Mouse (Mus musculus) CH12.LX (cell line): ENCODE results near the gene Arhgef28. TPM values are rescaled to one million over a fixed set of nuclear protein-coding genes. Genes with fewer than 3 reads are reported as not detected.

Experiments
- DNase-seq: peaks from one replicate; pipeline ENCODE4 v3.0.0-alpha.2; 2013; ENCODE audit errors: extremely low read depth
- H3K27ac ChIP-seq: 2 replicates; pipeline ENCODE4 v1.5.1; 2012; ENCODE audit warnings: low read depth, mild to moderate bottlenecking, control low read depth, moderate library complexity; ENCODE audit not compliant: insufficient read depth
- H3K27me3 ChIP-seq: replicated peaks from 2 replicates; pipeline ENCODE3; 2012; ENCODE audit warnings: inconsistent platforms
- H3K36me3 ChIP-seq, 2 experiments: replicated peaks in 1 of 2; 2 replicates each; pipeline versions ENCODE3 to v1.6.1; 2012; ENCODE audit warnings: inconsistent platforms in 1 of 2, low read length in 1 of 2, mild to moderate bottlenecking in 1 of 2, mixed read lengths in 1 of 2, moderate library complexity in 1 of 2; ENCODE audit not compliant: control insufficient read depth in 1 of 2, insufficient read depth in 1 of 2
- H3K4me1 ChIP-seq, 2 experiments: 2 replicates each; pipeline ENCODE4 v1.6.1; 2012; ENCODE audit warnings: inconsistent platforms in 1 of 2, moderate library complexity in 1 of 2; ENCODE audit not compliant: insufficient read depth in 2 of 2, control insufficient read depth in 1 of 2
- H3K4me2 ChIP-seq: 2 replicates; pipeline ENCODE4 v1.6.1; 2012; ENCODE audit warnings: low read depth, mild to moderate bottlenecking, control low read depth; ENCODE audit not compliant: poor library complexity, insufficient read depth, severe bottlenecking
- H3K4me3 ChIP-seq, 3 experiments: fragments of 150-350 bp in 1 of 3; sonication (generic) in 1 of 3; replicated peaks in 1 of 3; 2 replicates each; pipeline versions ENCODE3 to v1.5.1; 2011 to 2012; ENCODE audit warnings: low read depth in 2 of 3, low read length in 2 of 3, mild to moderate bottlenecking in 2 of 3, moderate library complexity in 2 of 3, control low read depth in 1 of 3, improper control_type of control experiment in 1 of 3, inconsistent platforms in 1 of 3, mixed read lengths in 1 of 3; ENCODE audit not compliant: poor library complexity in 1 of 3
- H3K79me2 ChIP-seq: replicated peaks from 2 replicates; pipeline ENCODE4 v1.6.1; 2012; ENCODE audit warnings: mild to moderate bottlenecking, moderate library complexity; ENCODE audit not compliant: control insufficient read depth, poor library complexity, insufficient read depth, severe bottlenecking; ENCODE audit errors: extremely low read depth
- H3K9ac ChIP-seq: 2 replicates; pipeline ENCODE4 v1.6.1; 2012; ENCODE audit warnings: low read depth, mild to moderate bottlenecking, control low read depth, moderate library complexity; ENCODE audit not compliant: insufficient read depth
- H3K9me3 ChIP-seq: replicated peaks from 2 replicates; pipeline ENCODE3; 2012; ENCODE audit warnings: low read length, inconsistent platforms, mixed read lengths
- CHD2 ChIP-seq: IDR thresholded peaks from 2 replicates; pipeline ENCODE4 v1.6.1; 2011; ENCODE audit warnings: low read length, improper control_type of control experiment
- CTCF ChIP-seq, 2 experiments: IDR thresholded peaks in 1 of 2; conservative IDR thresholded peaks in 1 of 2; 2 replicates each; pipeline ENCODE4 v1.5.1; 2011 to 2012; ENCODE audit warnings: low read depth in 2 of 2, low read length in 2 of 2, improper control_type of control experiment in 1 of 2, inconsistent platforms in 1 of 2, mild to moderate bottlenecking in 1 of 2, moderate library complexity in 1 of 2
- E2F4 ChIP-seq: IDR thresholded peaks from 2 replicates; pipeline ENCODE4 v1.6.1; 2011; ENCODE audit warnings: low read depth, low read length, improper control_type of control experiment; ENCODE audit not compliant: insufficient replicate concordance
- ELF1 ChIP-seq: IDR thresholded peaks from 2 replicates; pipeline ENCODE4 v1.6.1; 2014; ENCODE audit warnings: low read depth, mild to moderate bottlenecking, inconsistent platforms, low read length, improper control_type of control experiment
- ETS1 ChIP-seq: conservative IDR thresholded peaks from 2 replicates; pipeline ENCODE4 v1.6.1; 2012; ENCODE audit warnings: low read depth, mild to moderate bottlenecking, inconsistent platforms, low read length, improper control_type of control experiment, moderate library complexity
- GABPA ChIP-seq: IDR thresholded peaks from 2 replicates; pipeline ENCODE4 v1.6.1; 2012; ENCODE audit warnings: low read depth, low read length, improper control_type of control experiment, inconsistent platforms; ENCODE audit not compliant: insufficient replicate concordance
- IRF4 ChIP-seq: IDR thresholded peaks from 2 replicates; pipeline ENCODE4 v1.6.1; 2014; ENCODE audit warnings: low read depth, mild to moderate bottlenecking, inconsistent platforms, low read length, improper control_type of control experiment
- JUN ChIP-seq: IDR thresholded peaks from 2 replicates; pipeline ENCODE4 v1.6.1; 2011; ENCODE audit warnings: low read depth, mild to moderate bottlenecking, low read length, improper control_type of control experiment, moderate library complexity; ENCODE audit not compliant: insufficient read depth
- JUND ChIP-seq: conservative IDR thresholded peaks from 2 replicates; pipeline ENCODE4 v1.6.1; 2011; ENCODE audit warnings: low read depth, low read length, improper control_type of control experiment
- MAFK ChIP-seq: IDR thresholded peaks from 2 replicates; pipeline ENCODE4 v1.6.1; 2011; ENCODE audit warnings: low read length, improper control_type of control experiment; ENCODE audit not compliant: insufficient replicate concordance
- MAZ ChIP-seq: IDR thresholded peaks from 2 replicates; pipeline ENCODE4 v1.6.1; 2012; ENCODE audit warnings: low read depth, mild to moderate bottlenecking, inconsistent platforms, low read length, improper control_type of control experiment, moderate library complexity
- NELFE ChIP-seq: IDR thresholded peaks from 2 replicates; pipeline ENCODE4 v1.6.1; 2011; ENCODE audit warnings: low read depth, low read length, improper control_type of control experiment
- NRF1 ChIP-seq: IDR thresholded peaks from 2 replicates; pipeline ENCODE4 v1.6.1; 2014; ENCODE audit warnings: low read depth, mild to moderate bottlenecking, inconsistent platforms, low read length, improper control_type of control experiment, moderate library complexity
- POLR2AphosphoS2 ChIP-seq: IDR thresholded peaks from 2 replicates; pipeline ENCODE4 v1.6.1; 2011; ENCODE audit warnings: low read depth, low read length, improper control_type of control experiment
- SMC3 ChIP-seq: IDR thresholded peaks from 2 replicates; pipeline ENCODE4 v1.6.1; 2011; ENCODE audit warnings: low read depth, low read length, improper control_type of control experiment
- TBP ChIP-seq: conservative IDR thresholded peaks from 2 replicates; pipeline ENCODE4 v1.6.1; 2011; ENCODE audit warnings: low read depth, low read length, improper control_type of control experiment
- USF1 ChIP-seq: IDR thresholded peaks from 2 replicates; pipeline ENCODE4 v1.6.1; 2014; ENCODE audit warnings: low read depth, mild to moderate bottlenecking, inconsistent platforms, low read length, improper control_type of control experiment
- ZC3H11A ChIP-seq: IDR thresholded peaks from 2 replicates; pipeline ENCODE4 v1.6.1; 2012; ENCODE audit warnings: low read depth, mild to moderate bottlenecking, inconsistent platforms, low read length, improper control_type of control experiment
- ZKSCAN1 ChIP-seq: IDR thresholded peaks from 2 replicates; pipeline ENCODE4 v1.6.1; 2012; ENCODE audit warnings: low read depth, inconsistent platforms, low read length, improper control_type of control experiment, borderline replicate concordance
- dilution Hi-C: fragments of 300-500 bp; cut with MboI; formaldehyde crosslinking; loops from 2 replicates; pipeline ENCODE4 v1.14.3; 2020; ENCODE audit warnings: low sequenced_read_pairs; ENCODE audit not compliant: extremely low pct_unique_long_range_greater_than_20kb, extremely low pct_ligation_motif_present
- in situ Hi-C: fragments of 300-500 bp; cut with MboI; formaldehyde crosslinking; loops from 3 replicates; pipeline ENCODE4 v1.14.3; 2019; ENCODE audit warnings: low sequenced_read_pairs, low pct_ligation_motif_present, low pct_unique_long_range_greater_than_20kb, mixed read lengths
- polyA plus RNA-seq: library from polyadenylated mRNA; unstranded; fragments of >175 nt; gene quantifications from 2 replicates; pipeline ENCODE4 v1.2.1, GENCODE M21; 2012; ENCODE audit warnings: low read depth; ENCODE audit not compliant: insufficient read length
- total RNA-seq, 2 experiments: library from RNA; depleted of rRNA; stranded (reverse); fragments of 300-350 nt in 1 of 2; fragments of >200 nt in 1 of 2; gene quantifications; 2 replicates each; pipeline ENCODE4 v1.2.3; 2012 to 2014

The Arhgef28 gene
- total and polyA plus RNA-seq, 3 experiments: 0.07 to 0.24 (median 0.08) TPM

DNA sequence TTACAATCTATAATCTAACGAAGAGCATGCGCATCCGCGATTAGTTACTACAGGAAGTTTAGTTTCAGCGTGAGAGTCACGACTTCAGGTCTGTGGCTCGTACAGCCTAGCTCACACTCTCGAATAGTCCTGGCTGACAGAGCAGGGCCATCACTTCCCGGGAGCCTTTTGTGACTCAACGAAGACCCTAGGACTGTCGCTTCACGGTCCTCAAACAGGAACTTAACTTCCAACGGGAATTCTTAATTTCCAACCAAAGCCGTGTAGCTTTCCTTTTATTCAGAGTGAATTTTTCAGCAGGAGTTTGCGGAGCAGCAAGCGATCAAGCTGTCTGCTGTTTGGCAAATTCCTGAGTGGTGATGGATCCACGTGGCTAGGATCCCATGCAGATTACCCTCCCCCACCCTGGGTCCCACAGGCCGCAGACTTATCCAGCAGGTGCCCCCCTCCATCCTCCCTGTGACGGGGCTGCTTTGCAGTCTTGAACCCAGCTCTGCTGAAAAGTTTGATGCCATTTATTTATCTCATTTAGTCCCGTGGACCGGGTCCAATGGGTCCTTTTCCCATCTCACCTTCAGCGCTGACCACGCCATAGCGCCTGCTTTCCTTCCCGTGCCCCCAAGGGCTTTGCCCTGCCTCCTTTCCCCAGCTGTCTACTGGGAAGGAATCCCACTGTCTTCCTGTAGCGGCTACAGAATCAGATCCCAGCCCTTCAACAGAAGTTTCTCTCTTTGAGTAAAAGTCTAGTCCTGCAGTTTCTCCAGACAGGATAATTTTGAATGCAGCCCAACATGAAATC, 180.3 kb downstream of the Arhgef28 start:
- H3K27me3 ChIP-seq: no peaks in the 10 kb centered on the region
- no peak overlapping the region for H3K9ac ChIP-seq
- in situ Hi-C loops (no loop called here), dilution Hi-C loops (no loop called here)
- no peak overlapping the region for H3K4me2 ChIP-seq
- no peak overlapping the region for H3K4me3 ChIP-seq
- peaks cover 3% of the 10 kb centered on the region for H3K9me3 ChIP-seq
- no peak for TF ChIP-seq NRF1
- no peak for TF ChIP-seq JUN
- no peak for TF ChIP-seq ZKSCAN1
- TF ChIP-seq SMC3: no peak
- TF ChIP-seq CHD2: no peak
- no peak for TF ChIP-seq TBP
- TF ChIP-seq CTCF (conservative IDR thresholded peaks at IDR 0.05 in 1 of 2, IDR thresholded peaks at IDR 0.05 in 1 of 2; ENCODE audit: low read depth in 2 of 2, low read length in 2 of 2): no peak
- TF ChIP-seq USF1: no peak
- TF ChIP-seq JUND: no peak
- no peak for TF ChIP-seq ZC3H11A
- TF ChIP-seq MAFK: no peak
- no peak for TF ChIP-seq IRF4
- no peak for TF ChIP-seq GABPA
- no peak for TF ChIP-seq MAZ
- TF ChIP-seq ETS1: no peak
- TF ChIP-seq ELF1: no peak
- no peak for TF ChIP-seq NELFE
- no peak for TF ChIP-seq E2F4
- no peak for TF ChIP-seq POLR2AphosphoS2
- H3K36me3 ChIP-seq: no peaks in the 10 kb centered on the region
- no peaks in the 10 kb centered on the region for H3K79me2 ChIP-seq
- no peak for DNase-seq
- no peak overlapping the region for H3K27ac ChIP-seq
- H3K4me1 ChIP-seq: peaks cover 0 to 8% of the 10 kb centered on the region in 2 experiments; a peak in 1 of 4 replicates

DNA sequence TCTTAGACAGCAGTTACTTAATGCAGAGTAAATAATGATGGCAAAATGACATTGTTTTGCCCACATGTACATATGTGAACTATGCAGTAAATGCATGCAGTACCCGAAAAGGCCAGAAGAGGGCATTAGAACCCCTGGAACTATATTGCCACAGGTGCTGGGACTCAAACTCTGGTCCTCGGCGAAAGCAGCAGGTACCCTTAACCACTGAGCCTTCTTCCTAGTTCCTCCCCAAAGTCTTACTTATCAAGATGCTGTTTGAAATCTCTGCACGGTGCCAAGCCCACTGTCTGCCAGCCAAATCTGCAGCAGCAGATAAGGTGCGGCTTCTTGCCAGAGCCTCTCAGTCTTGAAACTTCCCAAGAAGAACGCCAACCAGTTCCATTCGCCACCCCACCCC, 181.1 kb downstream of the Arhgef28 start:
- TF ChIP-seq USF1 (no peak), CTCF (conservative IDR thresholded peaks at IDR 0.05 in 1 of 2, IDR thresholded peaks at IDR 0.05 in 1 of 2; ENCODE audit: low read depth in 2 of 2, low read length in 2 of 2) (peak; percentile 39 to 58)
- in situ Hi-C loops: no loop called here
- peak; percentile 20 for DNase-seq

More for the DNA sequence above, 181.1 kb downstream of the Arhgef28 start:
- Histone ChIP-seq H3K4me1 (peaks cover 0 to 8% of the 10 kb centered on the region in 2 experiments; a peak in 1 of 4 replicates), H3K27ac (no peak overlapping the region), H3K27me3 (no peaks in the 10 kb centered on the region), H3K79me2 (no peaks in the 10 kb centered on the region), H3K9me3 (peaks cover 3% of the 10 kb centered on the region), H3K4me3 (no peak overlapping the region), H3K36me3 (no peaks in the 10 kb centered on the region), H3K9ac (no peak overlapping the region), H3K4me2 (no peak overlapping the region)
- dilution Hi-C loops: no loop called here
